Mouse (Mus musculus): ENCODE data around the gene Ttll5. TPM values are rescaled to one million over a fixed set of nuclear protein-coding genes. Genes with fewer than 3 reads are reported as not detected.

Ttll5 gene
- polyA plus RNA-seq, 1 experiment from 2014 or later: 19.6 TPM

GRCm38 (mm10) chr12:86106086-86106485 lies 281.6 kb downstream of the Ttll5 start:
- no peak overlapping the region for H3K9ac ChIP-seq
- H3K27me3 ChIP-seq: no peaks in the 10 kb centered on the region
- no peak overlapping the region for H3K4me3 ChIP-seq
- H3K4me1 ChIP-seq: peaks cover 14% of the 10 kb centered on the region; the same call in 1 of the 2 replicates
- no peaks in the 10 kb centered on the region for H3K9me3 ChIP-seq
- no peak overlapping the region for H3K4me2 ChIP-seq (replicated peaks)
- H3K27ac ChIP-seq: no peak overlapping the region
- no peaks in the 10 kb centered on the region for H3K36me3 ChIP-seq
- no peak for ATAC-seq (ENCODE audit: insufficient number of reproducible peaks, insufficient read depth, low FRiP score, low TSS enrichment)
- WGBS: 89% methylated on average over 9 of the region's 9 CpGs

GRCm38 (mm10) chr12:86107645-86108044 lies 283.2 kb downstream of the Ttll5 start:
- Histone ChIP-seq H3K9ac (no peak overlapping the region), H3K4me3 (no peak overlapping the region), H3K36me3 (peaks cover 4% of the 10 kb centered on the region; the same call in 1 of the 2 replicates), H3K9me3 (no peaks in the 10 kb centered on the region), H3K4me2 (replicated peaks) (no peak overlapping the region), H3K27ac (no peak overlapping the region), H3K4me1 (peaks cover 14% of the 10 kb centered on the region; the same call in 1 of the 2 replicates), H3K27me3 (no peaks in the 10 kb centered on the region)
- 66% methylated on average over 7 of the region's 7 CpGs for WGBS
- ATAC-seq (ENCODE audit: insufficient number of reproducible peaks, insufficient read depth, low FRiP score, low TSS enrichment): no peak

GRCm38 (mm10) chr12:86109531-86109930 lies 285.1 kb downstream of the Ttll5 start:
- Histone ChIP-seq H3K27me3 (no peaks in the 10 kb centered on the region), H3K27ac (no peak overlapping the region), H3K4me2 (replicated peaks) (no peak overlapping the region), H3K9me3 (no peaks in the 10 kb centered on the region), H3K4me1 (peaks cover 2% of the 10 kb centered on the region; the same call in 1 of the 2 replicates), H3K4me3 (no peak overlapping the region), H3K36me3 (peaks cover 4% of the 10 kb centered on the region; the same call in 1 of the 2 replicates), H3K9ac (no peak overlapping the region)
- 78% methylated on average over 4 of the region's 4 CpGs for WGBS
- ATAC-seq (ENCODE audit: insufficient number of reproducible peaks, insufficient read depth, low FRiP score, low TSS enrichment): no peak

GRCm38 (mm10) chr12:86110637-86111036 lies 286.2 kb downstream of the Ttll5 start:
- H3K4me1 ChIP-seq: no peaks in the 10 kb centered on the region
- H3K9ac ChIP-seq: no peak overlapping the region
- no peaks in the 10 kb centered on the region for H3K27me3 ChIP-seq
- ATAC-seq (ENCODE audit: insufficient number of reproducible peaks, insufficient read depth, low FRiP score, low TSS enrichment): no peak
- no peaks in the 10 kb centered on the region for H3K9me3 ChIP-seq
- H3K4me3 ChIP-seq: no peak overlapping the region
- H3K36me3 ChIP-seq: peaks cover 4% of the 10 kb centered on the region; the same call in 1 of the 2 replicates
- H3K4me2 ChIP-seq (replicated peaks): no peak overlapping the region
- 95% methylated on average over 2 of the region's 2 CpGs for WGBS
- no peak overlapping the region for H3K27ac ChIP-seq

Other genes with a start within 250 kb of the Ttll5 start
- 0.94 and 1.3 TPM in 2 replicates for gene Jdp2, start 225.6 kb upstream of the Ttll5 start, polyA plus RNA-seq (2016; fragmentation: Nextera tagmentation; extraction: Ambion mirVana)
- gene Batf, start 138.0 kb upstream of the Ttll5 start, polyA plus RNA-seq (2016; fragmentation: Nextera tagmentation; extraction: Ambion mirVana): 4.7 and 6.8 TPM in 2 replicates
- 1.8 and 1.9 TPM in 2 replicates for gene Flvcr2, start 78.1 kb upstream of the Ttll5 start, polyA plus RNA-seq (2016; fragmentation: Nextera tagmentation; extraction: Ambion mirVana)
- gene Erg28, start 109 bp upstream of the Ttll5 start, polyA plus RNA-seq (2016; fragmentation: Nextera tagmentation; extraction: Ambion mirVana): 102 and 109 TPM in 2 replicates